Mouse (Mus musculus) neutrophil, adult 59 days (primary cell): ENCODE results near the gene Liph. TPM values are rescaled to one million over a fixed set of nuclear protein-coding genes. Genes with fewer than 3 reads are reported as not detected.

Source experiments
- total RNA-seq, 2 experiments: library from RNA; stranded (reverse); gene quantifications; 1 replicate in 1 of 2; 2 replicates in 1 of 2; pipeline ENCODE4 v1.2.4; 2023

The Liph gene
- total RNA-seq = under 1 TPM in 1 of 2 experiments, not detected in 1; 0.51 TPM

GRCm38 (mm10) chr16:21995304-21995703 lies at the start of gene Liph:
TSS of gene Liph (minus strand) at chr16:21995663.

DNA sequence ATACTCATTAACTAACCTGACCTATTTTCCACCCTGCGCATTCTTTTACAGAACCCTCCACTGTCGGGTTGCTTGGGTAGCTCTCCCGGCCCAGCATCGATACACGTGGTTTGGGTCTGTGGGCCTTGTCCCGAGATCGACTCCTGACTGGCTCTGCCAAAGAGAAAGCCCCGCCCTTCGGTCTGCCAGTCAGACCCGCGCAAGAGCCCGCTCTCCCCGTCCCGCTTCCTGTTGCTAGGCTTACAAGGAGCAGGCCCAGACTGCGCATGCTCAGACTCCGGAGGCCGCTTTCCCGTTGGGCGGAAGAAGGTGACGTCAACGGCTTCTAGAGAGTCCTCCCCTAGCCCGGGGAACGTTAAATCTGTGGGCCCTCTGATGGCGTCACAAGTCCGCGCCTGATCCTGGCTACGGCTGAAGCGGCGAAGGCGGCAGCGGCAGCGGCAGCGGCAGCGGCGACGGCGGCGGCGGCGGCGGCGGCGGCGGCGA lies 13.7 kb upstream of the Liph start, which contains the start of gene Senp2:
Senp2 (plus strand) TSS at position 386 of the 486 bp plus-strand sequence.

GRCm38 (mm10) chr16:21946761-21947715 lies 48.4 kb downstream of the Liph start, which contains the start of gene Tmem41a:
TSS of gene Tmem41a (minus strand) at chr16:21947552.

Other genes with a start within 250 kb of the Liph start
- under 1 TPM; 0.33 to 0.38 TPM for gene Ehhadh, start 207.9 kb downstream of the Liph start, total RNA-seq
- under 1 TPM in 1 of 2 experiments, not detected in 1; 0.07 TPM for gene Map3k13, start 201.3 kb downstream of the Liph start, total RNA-seq
- 1 to 10 TPM; 1.5 to 2.8 TPM for gene Tmem41a, start 48.1 kb downstream of the Liph start, total RNA-seq
- 10 to 100 TPM; 70.2 to 73.6 TPM for gene Senp2, start 13.8 kb upstream of the Liph start, total RNA-seq
- gene Igf2bp2, start 167.6 kb upstream of the Liph start, total RNA-seq = 1 to 10 TPM in 1 of 2 experiments, under 1 TPM in 1; 0.56 to 1.1 TPM